Mouse (Mus musculus) G1E (cell line): ENCODE measurements around the gene Traf4. TPM values are rescaled to one million over a fixed set of nuclear protein-coding genes. Genes with fewer than 3 reads are reported as not detected.

ENCODE experiments used
- ATAC-seq: 2 replicates; pipeline ENCODE4 v1.8.0; 2016; ENCODE audit warnings: mild to moderate bottlenecking; ENCODE audit not compliant: insufficient number of reproducible peaks, poor library complexity, low FRiP score, severe bottlenecking; ENCODE audit errors: extremely low read depth
- DNase-seq: peaks from one replicate; pipeline ENCODE4 v3.0.0; 2012; ENCODE audit warnings: low spot score
- H3K27me3 ChIP-seq: 2 replicates; pipeline ENCODE4 v1.6.1; 2012; ENCODE audit warnings: mild to moderate bottlenecking, low read length, inconsistent platforms; ENCODE audit not compliant: insufficient read depth
- H3K36me3 ChIP-seq: replicated peaks from 2 replicates; pipeline ENCODE3; 2012; ENCODE audit warnings: mild to moderate bottlenecking, inconsistent platforms
- H3K4me1 ChIP-seq: 2 replicates; pipeline ENCODE4 v1.6.1; 2012; ENCODE audit warnings: low read depth, low read length, inconsistent platforms, mixed read lengths; ENCODE audit not compliant: insufficient read depth
- H3K4me3 ChIP-seq: 2 replicates; pipeline ENCODE4 v1.5.1; 2012; ENCODE audit warnings: low read depth, mild to moderate bottlenecking, inconsistent platforms, low read length, moderate library complexity, mixed read lengths
- H3K9me3 ChIP-seq: replicated peaks from 2 replicates; pipeline ENCODE4 v1.6.1; 2012; ENCODE audit warnings: inconsistent platforms
- CTCF ChIP-seq: IDR thresholded peaks from 2 replicates; pipeline ENCODE4 v1.5.1; 2012; ENCODE audit warnings: low read depth, low read length, inconsistent platforms, mixed read lengths
- GATA1 ChIP-seq: IDR thresholded peaks from 2 replicates; pipeline ENCODE4 v1.6.1; 2012; ENCODE audit warnings: borderline replicate concordance, low read length, inconsistent platforms, mixed read lengths
- GATA2 ChIP-seq: IDR thresholded peaks from 2 replicates; pipeline ENCODE4 v1.6.1; 2012; ENCODE audit warnings: low read depth, low read length, inconsistent platforms, borderline replicate concordance
- POLR2AphosphoS5 ChIP-seq: IDR thresholded peaks from 2 replicates; pipeline ENCODE4 v1.6.1; 2012; ENCODE audit warnings: low read depth, low read length, inconsistent platforms; ENCODE audit not compliant: insufficient replicate concordance
- TAL1 ChIP-seq: conservative IDR thresholded peaks from 2 replicates; pipeline ENCODE4 v1.6.1; 2012; ENCODE audit warnings: low read depth, low read length, inconsistent platforms, mixed read lengths
- polyA plus RNA-seq: library from polyadenylated mRNA; stranded (reverse); fragments of >175 nt; gene quantifications from 2 replicates; pipeline ENCODE4 v1.2.3, GENCODE M21; 2012
- total RNA-seq, 2 experiments: library from RNA; stranded (forward) in 1 of 2; stranded (reverse) in 1 of 2; fragments of 200-1000 nt in 1 of 2; fragments of >200 nt in 1 of 2; fragmentation: Nextera tagmentation in 1 of 2; gene quantifications; 2 replicates each; pipeline ENCODE4 v1.2.3; 2014 to 2017

Traf4 gene
- total and polyA plus RNA-seq, 3 experiments = 7.0 to 74.4 (median 42.8) TPM

DNA sequence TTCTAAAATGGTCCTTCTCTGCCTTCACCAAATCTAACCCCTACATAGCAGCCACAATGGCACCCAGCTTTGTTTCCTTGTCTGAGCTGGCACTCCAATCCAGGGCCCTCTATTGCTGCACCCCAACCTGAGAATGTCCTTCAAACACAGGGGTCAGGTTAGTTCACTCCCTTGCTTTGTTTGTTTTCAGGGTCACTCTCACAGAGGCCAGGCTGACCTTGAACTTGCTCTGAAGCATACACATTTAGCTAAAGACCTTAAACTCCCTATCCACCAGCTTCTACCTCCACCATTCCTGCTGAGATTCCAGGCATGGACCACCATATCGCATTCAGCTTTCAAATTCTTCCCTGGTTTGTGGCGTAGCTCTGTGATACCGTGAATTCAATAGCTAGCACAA is 9.1 kb upstream of the Traf4 start:
- Histone ChIP-seq H3K36me3 (peaks cover 40% of the 10 kb centered on the region), H3K27me3 (no peaks in the 10 kb centered on the region), H3K4me3 (no peak overlapping the region), H3K9me3 (0 out of 2 replicates have a peak, but pooled peaks cover 2% of the 10 kb centered on the region), H3K4me1 (peaks cover 80% of the 10 kb centered on the region)
- no peak for TF ChIP-seq GATA2
- no peak for TF ChIP-seq CTCF
- TF ChIP-seq GATA1 = no peak
- TF ChIP-seq POLR2AphosphoS5 = no peak
- TF ChIP-seq TAL1 = no peak
- no peak for DNase-seq
- ATAC-seq = no peak

GRCm38 (mm10) chr11:78172748-78173383 is 7.5 kb upstream of the Traf4 start:
- ATAC-seq (no peak), DNase-seq (no peak)
- Histone ChIP-seq H3K9me3 (0 out of 2 replicates have a peak, but pooled peaks cover 2% of the 10 kb centered on the region), H3K4me1 (peaks cover 82% of the 10 kb centered on the region), H3K36me3 (peaks cover 32% of the 10 kb centered on the region), H3K4me3 (no peak overlapping the region), H3K27me3 (no peaks in the 10 kb centered on the region)
- no peak for TF ChIP-seq GATA2
- TF ChIP-seq POLR2AphosphoS5 = no peak
- TF ChIP-seq TAL1 = no peak
- no peak for TF ChIP-seq GATA1
- TF ChIP-seq CTCF = no peak

DNA sequence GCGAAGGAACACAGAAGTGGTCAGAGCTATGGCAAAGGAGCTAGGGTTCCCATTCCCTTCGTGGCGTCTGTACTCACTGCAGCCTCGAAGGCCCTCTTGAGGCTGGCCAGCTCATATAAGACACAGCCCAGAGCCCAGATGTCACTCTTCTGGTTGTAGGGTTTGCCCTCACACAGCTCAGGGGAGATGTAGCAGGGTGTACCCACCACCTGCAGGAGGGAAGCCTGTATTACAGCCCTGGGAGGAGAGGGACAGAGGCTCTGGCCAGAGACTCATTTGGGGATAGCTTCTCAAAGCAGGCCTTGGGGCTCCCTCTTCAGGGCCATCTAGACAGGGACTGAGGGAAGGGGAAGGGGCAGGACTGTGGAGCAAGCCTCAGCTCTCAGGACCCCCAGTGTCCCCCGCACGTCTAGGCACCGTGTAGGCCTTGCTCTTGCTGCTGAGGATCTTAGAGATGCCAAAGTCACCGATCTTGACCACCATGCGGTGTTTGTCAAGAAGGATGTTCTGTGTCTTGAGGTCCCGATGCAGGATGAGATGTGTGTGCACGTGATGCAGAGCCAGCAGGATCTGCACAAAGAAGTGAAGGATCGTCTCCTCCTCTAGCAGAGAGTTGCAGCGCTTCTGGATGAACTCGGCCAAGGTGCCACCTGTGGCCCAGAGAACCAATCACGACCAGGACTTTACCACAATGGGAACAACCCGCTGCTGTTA is 6.8 kb upstream of the Traf4 start:
- no peak for TF ChIP-seq CTCF
- no peak for TF ChIP-seq GATA2
- no peak for TF ChIP-seq GATA1
- TF ChIP-seq TAL1 = no peak
- TF ChIP-seq POLR2AphosphoS5 = no peak
- Histone ChIP-seq H3K36me3 (peaks cover 38% of the 10 kb centered on the region), H3K4me1 (peaks cover 82% of the 10 kb centered on the region), H3K4me3 (no peak overlapping the region), H3K9me3 (0 out of 2 replicates have a peak, but pooled peaks cover 2% of the 10 kb centered on the region), H3K27me3 (no peaks in the 10 kb centered on the region)
- DNase-seq (no peak), ATAC-seq (no peak)

GRCm38 (mm10) chr11:78171328-78171727 is 5.9 kb upstream of the Traf4 start:
- Histone ChIP-seq H3K4me3 (no peak overlapping the region; the same call in 1 of the 2 replicates), H3K4me1 (peaks cover 84% of the 10 kb centered on the region), H3K9me3 (0 out of 2 replicates have a peak, but pooled peaks cover 2% of the 10 kb centered on the region), H3K27me3 (no peaks in the 10 kb centered on the region), H3K36me3 (peaks cover 41% of the 10 kb centered on the region)
- no peak for DNase-seq
- TF ChIP-seq POLR2AphosphoS5 (no peak), GATA2 (no peak), CTCF (no peak), TAL1 (no peak), GATA1 (no peak)
- ATAC-seq = no peak

DNA sequence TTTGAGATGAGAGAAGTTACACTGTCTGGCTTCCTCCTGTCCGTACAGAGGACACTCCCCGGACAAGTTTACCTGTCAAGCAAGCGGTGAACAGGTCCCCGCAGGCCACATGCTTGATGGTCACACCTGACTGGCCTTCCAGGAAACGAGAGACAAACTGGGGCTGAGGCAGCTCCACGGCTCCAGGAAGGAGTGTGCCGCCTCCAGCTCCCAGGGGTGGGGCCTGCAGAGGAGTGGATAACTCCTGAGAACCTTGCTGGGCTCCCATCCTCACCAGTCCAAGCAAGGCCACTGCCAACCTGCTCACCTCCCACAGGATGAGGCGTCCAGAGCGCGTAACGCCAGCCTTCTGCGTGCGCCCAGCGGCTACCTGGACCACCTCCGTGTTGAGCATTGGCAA is 4.9 kb upstream of the Traf4 start:
- H3K4me1 ChIP-seq = peaks cover 87% of the 10 kb centered on the region
- ATAC-seq (no peak), DNase-seq (no peak)
- H3K27me3 ChIP-seq = no peaks in the 10 kb centered on the region
- 0 out of 2 replicates have a peak, but pooled peaks cover 2% of the 10 kb centered on the region for H3K9me3 ChIP-seq
- peak overlapping the region; percentile 52; the same call in 1 of the 2 replicates for H3K4me3 ChIP-seq
- H3K36me3 ChIP-seq = peaks cover 43% of the 10 kb centered on the region
- TF ChIP-seq GATA2 = no peak
- TF ChIP-seq CTCF = no peak
- no peak for TF ChIP-seq GATA1
- no peak for TF ChIP-seq POLR2AphosphoS5
- no peak for TF ChIP-seq TAL1
